Mouse (Mus musculus): ENCODE measurements around the gene Rnf227.

Rnf227 gene

GRCm38 (mm10) chr11:69331152-69331551 is 9.1 kb upstream of the Rnf227 start:
- in situ Hi-C loops (cut with MboI), result no loop called here

- in situ Hi-C loops (cut with MboI), result no loop called here
These were observed 8.3 kb upstream of the Rnf227 start for GRCm38 (mm10) chr11:69331929-69332405.

- in situ Hi-C loops (cut with MboI), result no loop called here
These were observed 7.5 kb upstream of the Rnf227 start for GRCm38 (mm10) chr11:69332713-69333253.

GRCm38 (mm10) chr11:69333922-69334321 is 6.3 kb upstream of the Rnf227 start:
- in situ Hi-C loops (cut with MboI), result no loop called here

- in situ Hi-C loops (cut with MboI), result no loop called here
These were observed 5.5 kb upstream of the Rnf227 start for GRCm38 (mm10) chr11:69334796-69335195.

GRCm38 (mm10) chr11:69346441-69346840 is 6.2 kb downstream of the Rnf227 start:
- in situ Hi-C loops (cut with MboI), result no loop called here

- in situ Hi-C loops (cut with MboI), result no loop called here
These were observed 16.3 kb downstream of the Rnf227 start for GRCm38 (mm10) chr11:69356544-69356943.

GRCm38 (mm10) chr11:69357690-69358089 is 17.4 kb downstream of the Rnf227 start:
- in situ Hi-C loops (cut with MboI), result no loop called here

- in situ Hi-C loops (cut with MboI), result no loop called here
These were observed 21.8 kb downstream of the Rnf227 start for GRCm38 (mm10) chr11:69362021-69362420.

GRCm38 (mm10) chr11:69362479-69362878 is 22.2 kb downstream of the Rnf227 start:
- in situ Hi-C loops (cut with MboI), result no loop called here

- in situ Hi-C loops (cut with MboI), result no loop called here
These were observed 24.1 kb downstream of the Rnf227 start for GRCm38 (mm10) chr11:69364376-69364775.

- in situ Hi-C loops (cut with MboI), result no loop called here
These were observed 24.6 kb downstream of the Rnf227 start for GRCm38 (mm10) chr11:69364910-69365309.

- in situ Hi-C loops (cut with MboI), result no loop called here
These were observed 25.5 kb downstream of the Rnf227 start for GRCm38 (mm10) chr11:69365722-69366121.

GRCm38 (mm10) chr11:69366157-69366854 is 26.0 kb downstream of the Rnf227 start:
- in situ Hi-C loops (cut with MboI), result no loop called here

GRCm38 (mm10) chr11:69366855-69367615 is 26.8 kb downstream of the Rnf227 start:
- in situ Hi-C loops (cut with MboI), result no loop called here

- in situ Hi-C loops (cut with MboI), result no loop called here
These were observed 27.5 kb downstream of the Rnf227 start for GRCm38 (mm10) chr11:69367616-69368355.

GRCm38 (mm10) chr11:69368356-69369214 is 28.3 kb downstream of the Rnf227 start:
- in situ Hi-C loops (cut with MboI), result no loop called here

- in situ Hi-C loops (cut with MboI), result no loop called here
These were observed 29.1 kb downstream of the Rnf227 start, which contains the start of gene Chd3 for GRCm38 (mm10) chr11:69369215-69369989. TSS of gene Chd3 (minus strand) at chr11:69369406.

- in situ Hi-C loops (cut with MboI), result no loop called here
These were observed 29.9 kb downstream of the Rnf227 start for GRCm38 (mm10) chr11:69369990-69370816.
